Mouse (Mus musculus): ENCODE results near the gene F11r.
"Not testable (repeated sequence)": the region's sequence is repeated elsewhere in the genome, so short reads cannot be mapped to it uniquely, and the experiment has no call there.

F11r gene

GRCm38 (mm10) chr1:171471941-171472340, 34.6 kb downstream of the F11r start:
- not testable (repeated sequence) for DNase-seq

GRCm38 (mm10) chr1:171473506-171473905, 36.2 kb downstream of the F11r start:
- DNase-seq, result no peak

- no peak for DNase-seq
These were observed 36.7 kb downstream of the F11r start for GRCm38 (mm10) chr1:171473920-171474640.

- DNase-seq, result no peak
These were observed 39.8 kb downstream of the F11r start for GRCm38 (mm10) chr1:171477123-171477522.

- peak; percentile 21 to 32 for DNase-seq
These were observed 40.6 kb downstream of the F11r start for GRCm38 (mm10) chr1:171477758-171478545.

- DNase-seq, result peak; percentile 77 to 88
These were observed 41.6 kb downstream of the F11r start for GRCm38 (mm10) chr1:171478968-171479367.

GRCm38 (mm10) chr1:171494241-171494640, 56.9 kb downstream of the F11r start:
- DNase-seq, result no peak

- DNase-seq, result no peak
These were observed 58.0 kb downstream of the F11r start for GRCm38 (mm10) chr1:171495371-171495770.

GRCm38 (mm10) chr1:171499856-171500255, 62.5 kb downstream of the F11r start:
- DNase-seq, result no peak

GRCm38 (mm10) chr1:171501016-171501610, 63.8 kb downstream of the F11r start:
- DNase-seq, result no peak

- DNase-seq, result peak; percentile 54 to 55
These were observed 64.3 kb downstream of the F11r start for GRCm38 (mm10) chr1:171501636-171502080.

GRCm38 (mm10) chr1:171502388-171503249, 65.3 kb downstream of the F11r start:
- peak; percentile 44 to 58 for DNase-seq

- DNase-seq, result peak; percentile 95 to 96
These were observed 65.9 kb downstream of the F11r start, which contains the start of gene Alyref2 for GRCm38 (mm10) chr1:171503250-171503591. Alyref2 (plus strand) TSS chr1:171503478.

- DNase-seq, result peak; percentile 67 to 82
These were observed 66.4 kb downstream of the F11r start for GRCm38 (mm10) chr1:171503592-171504291.

GRCm38 (mm10) chr1:171504586-171504985, 67.3 kb downstream of the F11r start:
- DNase-seq, result no peak

- DNase-seq, result no peak
These were observed 75.9 kb downstream of the F11r start for GRCm38 (mm10) chr1:171513234-171513633.

- no peak for DNase-seq
These were observed 76.4 kb downstream of the F11r start for GRCm38 (mm10) chr1:171513760-171514159.

Data from kidney, postnatal 36 days (tissue).